Mouse (Mus musculus): Measurements from ENCODE around the gene Stat4. TPM values are rescaled to one million over a fixed set of nuclear protein-coding genes. Genes with fewer than 3 reads are reported as not detected.

Stat4 gene
- total RNA-seq, 2 experiments from 2014 or later: not detected

DNA sequence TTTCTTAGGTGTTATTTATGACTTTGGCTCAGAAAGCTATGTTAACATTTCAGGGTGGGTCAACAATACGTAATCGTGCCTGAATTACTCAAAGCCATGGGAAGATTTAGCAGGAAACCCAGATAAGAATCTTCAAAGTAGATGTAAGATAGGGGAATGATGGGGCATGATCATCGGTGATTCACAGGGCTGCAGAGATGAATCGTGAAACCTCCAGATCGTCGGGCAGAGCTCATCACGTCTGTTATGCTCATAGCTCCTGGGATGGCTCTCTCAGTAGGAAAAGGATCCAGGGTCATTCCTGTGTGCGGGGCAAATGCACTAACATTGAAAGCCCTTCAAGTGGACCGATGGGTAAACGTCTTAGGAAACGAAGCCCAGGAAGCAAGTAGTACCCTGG is 120.3 kb downstream of the Stat4 start:
- DNase-seq: no peak

DNA sequence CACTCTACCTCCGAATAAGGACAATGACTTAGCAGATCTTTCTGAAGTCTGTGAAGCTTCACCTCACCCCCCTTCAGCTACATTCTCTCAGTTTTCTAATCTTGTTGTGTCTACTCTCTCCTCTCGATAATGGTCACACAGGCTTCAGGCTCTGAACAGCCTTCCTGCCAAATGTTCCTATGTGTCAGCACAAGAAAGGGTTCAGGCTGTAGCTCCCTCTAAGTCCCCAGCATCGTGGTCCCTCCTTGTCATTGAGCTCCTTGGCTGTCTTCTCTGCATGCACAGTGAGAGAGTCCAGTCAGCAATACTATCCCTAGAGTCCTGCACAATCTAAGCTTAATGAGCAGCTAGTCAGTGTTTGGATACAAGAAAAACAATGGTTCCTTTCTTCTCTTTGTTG is 124.3 kb downstream of the Stat4 start:
- DNase-seq: no peak

DNA sequence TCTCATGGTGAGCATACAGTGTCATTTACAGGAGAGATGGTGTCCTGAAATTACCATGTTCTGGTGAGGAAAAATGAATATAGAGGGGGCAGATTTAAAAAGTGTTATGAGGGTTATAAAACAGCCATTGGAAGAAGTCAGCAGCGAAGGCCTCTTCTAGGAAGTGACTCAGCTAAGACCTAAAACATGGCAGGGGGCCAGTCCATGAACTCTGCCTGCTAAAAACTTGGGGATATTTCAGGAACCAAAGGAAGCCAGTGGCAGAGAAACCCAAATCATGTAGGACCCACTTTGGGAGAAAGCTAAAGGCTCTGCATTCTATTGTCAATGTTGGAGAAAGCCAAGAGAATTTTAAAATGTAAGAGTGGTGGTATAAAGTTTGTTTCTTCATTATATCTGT is 125.4 kb downstream of the Stat4 start:
- no peak for DNase-seq

DNA sequence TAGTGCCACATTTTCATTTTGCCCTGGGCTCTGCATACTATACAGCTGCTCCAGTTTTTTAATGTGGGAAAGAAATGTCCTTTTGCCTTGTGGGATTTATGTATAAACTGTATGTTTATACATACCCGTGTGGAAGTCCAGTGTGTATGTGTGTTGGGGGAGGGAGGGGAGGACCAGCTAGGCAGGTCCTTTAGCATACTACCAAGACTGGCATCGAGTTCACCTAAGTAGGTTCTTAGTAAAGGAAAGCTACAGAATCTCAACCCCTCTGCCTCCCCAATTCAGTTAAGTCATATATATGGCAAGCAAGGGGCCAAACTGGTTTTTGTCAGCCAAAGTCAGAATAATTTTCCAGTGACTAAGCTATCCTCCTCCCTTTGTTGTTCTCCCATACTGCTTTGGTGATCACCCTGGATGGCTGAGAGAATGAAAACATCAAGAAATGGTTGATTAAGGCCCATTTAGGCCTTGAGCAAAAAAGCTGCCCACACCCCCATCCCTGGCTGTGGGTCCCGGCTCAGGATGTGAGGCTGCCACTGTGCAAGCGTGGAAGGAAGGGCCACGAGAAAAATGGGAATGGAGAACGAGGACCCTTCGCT is 126.2 kb downstream of the Stat4 start:
- no peak for DNase-seq

DNA sequence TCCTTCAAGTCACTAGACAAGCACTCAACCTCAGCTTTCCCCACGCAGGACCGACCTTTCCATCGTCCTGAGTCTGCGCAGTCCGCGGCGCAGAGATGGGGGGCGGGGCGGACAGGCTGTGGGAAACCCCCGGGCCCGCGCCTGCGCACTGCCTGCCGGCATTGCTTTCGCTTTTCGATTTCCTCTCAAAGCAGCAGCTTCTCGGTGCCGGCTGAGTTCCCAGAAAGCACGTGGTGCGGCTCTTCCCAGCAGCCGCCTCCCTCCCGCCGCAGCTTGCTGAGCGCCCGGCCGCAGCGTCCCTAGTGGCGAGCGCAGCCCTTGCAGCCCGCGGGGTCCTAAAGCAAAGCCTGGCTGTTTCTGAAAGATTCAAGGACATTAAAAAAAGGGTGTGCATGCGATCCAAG is 126.7 kb downstream of the Stat4 start:
- peak; percentile 98 for DNase-seq

DNA sequence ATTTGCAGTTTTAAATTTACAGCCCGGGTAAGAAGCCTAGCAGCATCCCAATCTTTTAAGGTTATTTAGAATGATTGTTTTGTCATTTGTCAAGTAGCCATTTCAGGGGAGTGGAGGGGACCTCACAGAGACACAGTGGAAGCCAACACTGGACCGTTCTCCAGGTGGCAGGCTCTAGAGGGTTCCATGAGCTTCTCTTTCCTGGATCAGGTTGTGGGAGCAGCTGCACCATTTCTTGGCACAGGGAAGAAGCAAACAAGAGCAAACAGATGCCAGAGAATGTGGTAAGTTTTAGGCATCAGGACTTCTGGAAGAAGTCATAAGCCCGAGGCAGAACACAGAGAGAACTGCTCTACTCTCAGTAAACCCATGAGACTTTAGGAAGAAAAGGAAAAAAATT is 129.5 kb downstream of the Stat4 start:
- no peak for DNase-seq

DNA sequence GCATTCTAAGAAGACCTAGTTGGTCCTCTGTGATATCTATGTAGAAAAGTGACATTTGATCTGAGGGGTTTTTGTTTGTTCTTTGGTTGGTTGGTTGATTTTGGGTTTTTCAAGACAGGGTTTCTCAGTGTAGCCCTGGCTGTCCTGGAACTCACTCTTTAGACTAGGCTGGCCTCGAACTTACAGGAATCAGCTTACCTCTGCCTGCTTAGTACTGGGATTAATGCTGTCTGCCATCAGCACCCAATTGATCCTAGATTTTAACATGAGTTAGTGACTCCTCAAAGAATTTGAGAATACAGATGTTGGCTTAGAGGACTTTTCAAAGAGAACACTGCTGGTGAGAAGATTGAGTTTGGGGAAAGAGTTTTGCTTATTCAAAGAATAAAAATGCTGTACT is 130.8 kb downstream of the Stat4 start:
- no peak for DNase-seq

DNA sequence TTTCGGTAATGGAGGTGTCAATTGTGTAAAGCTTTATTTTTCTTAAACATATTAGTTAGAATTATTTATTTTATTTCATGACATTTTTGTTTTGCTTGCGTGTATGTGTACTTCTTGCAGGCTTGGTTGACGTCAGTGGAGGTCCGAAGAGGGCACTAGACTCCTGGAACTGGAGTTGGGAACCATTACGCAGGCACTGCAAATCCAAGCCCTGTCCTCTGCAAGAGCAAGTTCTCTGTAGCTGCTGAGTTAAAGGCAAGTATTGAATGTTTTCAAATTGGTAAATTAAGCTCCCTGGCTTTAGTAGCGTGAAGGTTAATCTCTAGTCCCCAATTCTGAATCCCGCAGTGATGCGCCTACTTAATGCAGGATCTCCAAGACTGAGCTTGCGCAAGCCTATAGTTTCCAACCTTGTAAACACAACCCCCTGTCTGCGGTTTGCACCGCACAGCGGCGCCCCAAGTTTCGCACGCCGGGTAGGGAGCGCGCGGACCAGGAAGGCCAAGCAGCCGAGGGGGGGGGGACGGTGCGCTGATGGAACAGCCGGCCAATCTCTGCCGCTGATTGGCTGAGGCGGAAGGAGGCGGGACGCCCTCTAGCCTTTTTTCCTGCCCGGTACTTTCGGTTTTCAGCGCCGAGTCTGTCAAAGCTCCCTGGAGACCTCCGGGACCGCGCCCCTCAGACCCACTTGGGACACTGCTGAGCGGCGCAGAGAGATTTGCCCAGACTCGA is 132.1 kb downstream of the Stat4 start, which contains the start of gene Stat1:
Stat1 (plus strand) TSS at position 581 of the 732 bp plus-strand sequence.
- peak; percentile 88 for DNase-seq

DNA sequence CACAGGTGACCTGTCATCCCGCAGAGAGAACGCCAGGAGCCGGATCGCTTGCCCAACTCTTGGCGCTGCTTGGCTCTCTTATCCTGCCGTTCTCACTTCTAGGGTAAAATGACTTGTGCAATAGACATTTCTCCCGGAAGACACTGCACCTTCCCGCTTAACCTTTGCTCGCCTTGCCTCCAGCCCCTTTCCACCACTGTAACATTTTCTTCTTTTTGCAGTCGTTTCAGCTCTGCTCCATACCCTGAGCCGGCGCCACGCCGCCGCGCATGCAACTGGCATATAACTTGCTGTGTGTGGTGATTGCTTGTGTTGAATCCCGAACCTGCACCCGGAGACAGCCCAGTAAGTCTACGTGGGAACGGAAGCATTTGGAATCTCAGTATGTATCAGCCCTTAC is 132.7 kb downstream of the Stat4 start:
- DNase-seq: no peak

DNA sequence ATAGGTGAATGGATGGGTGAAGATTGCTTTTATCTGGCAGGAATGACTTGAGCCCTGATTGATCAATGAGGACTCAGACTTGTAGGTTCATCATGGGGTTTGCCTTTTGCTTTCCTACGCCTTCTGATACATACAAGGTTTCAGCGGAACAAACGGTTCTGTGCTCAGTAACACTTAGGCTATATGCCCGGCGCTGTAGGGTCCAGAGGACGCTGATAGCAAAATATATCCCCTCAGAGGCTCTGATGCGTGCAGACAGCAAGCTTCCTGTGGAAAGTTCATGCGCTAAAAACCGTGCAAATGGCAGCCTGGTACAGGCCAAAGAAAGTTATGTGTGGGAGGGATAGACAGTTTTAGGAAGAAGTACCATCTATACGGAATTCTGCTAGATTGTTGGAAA is 133.2 kb downstream of the Stat4 start:
- DNase-seq: no peak

DNA sequence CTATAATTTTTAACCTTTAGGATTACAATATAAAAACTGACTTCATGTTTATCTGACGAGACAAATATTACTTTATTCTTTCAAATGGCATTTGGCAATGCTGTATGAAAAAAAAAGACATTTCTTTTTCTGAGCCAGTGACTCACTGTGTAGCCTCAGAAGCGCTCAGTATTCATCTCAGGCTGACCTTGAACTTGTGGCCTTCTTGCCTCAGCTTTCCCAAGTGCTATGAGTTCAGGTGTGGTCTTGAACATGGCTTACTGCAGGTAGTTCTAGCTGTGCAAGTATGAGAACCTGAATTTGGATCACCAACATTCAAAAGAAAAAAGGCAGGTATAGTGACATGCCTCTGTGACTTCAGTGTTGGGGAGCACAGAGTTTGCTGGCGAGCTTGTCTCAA is 134.1 kb downstream of the Stat4 start:
- DNase-seq: no peak

DNA sequence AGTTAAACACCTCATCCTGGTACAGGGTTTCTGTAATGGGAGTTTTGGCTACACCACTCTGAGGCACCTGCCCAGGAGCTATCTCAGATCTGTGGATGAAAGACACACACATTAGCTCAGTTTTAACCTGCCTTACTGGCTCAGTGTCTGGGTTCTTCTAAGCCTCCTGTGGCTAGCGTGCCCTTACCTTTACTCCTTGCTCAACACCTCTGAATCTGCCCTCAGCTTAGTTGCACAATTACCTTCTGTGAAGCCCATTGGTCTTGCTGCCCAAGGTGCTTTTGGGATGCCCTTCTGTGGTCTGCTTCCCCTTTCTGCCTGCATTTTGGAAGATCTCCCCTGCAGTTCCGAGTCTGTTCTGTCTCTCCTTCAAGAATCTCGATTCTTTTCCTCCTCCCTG is 137.9 kb downstream of the Stat4 start:
- no peak for DNase-seq

DNA sequence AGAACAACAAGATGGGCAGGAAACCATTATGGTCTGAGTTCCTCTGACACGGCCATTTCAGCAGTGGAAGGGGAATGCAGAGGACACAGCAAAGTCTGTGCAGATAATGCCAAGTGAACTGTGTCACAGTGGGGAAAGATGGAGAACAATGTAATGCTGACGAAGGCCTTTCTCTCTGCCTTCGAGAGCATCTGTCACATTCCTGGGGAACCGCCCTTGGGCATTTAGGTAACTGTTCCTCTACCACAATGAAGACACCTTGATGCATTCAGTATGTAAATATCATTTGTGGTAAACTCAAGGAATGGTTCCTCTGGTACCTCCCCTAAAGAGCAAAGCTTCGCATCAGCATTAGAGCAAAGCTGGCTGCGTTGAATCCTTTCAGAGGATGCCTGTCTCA is 140.4 kb downstream of the Stat4 start:
- DNase-seq: no peak

DNA sequence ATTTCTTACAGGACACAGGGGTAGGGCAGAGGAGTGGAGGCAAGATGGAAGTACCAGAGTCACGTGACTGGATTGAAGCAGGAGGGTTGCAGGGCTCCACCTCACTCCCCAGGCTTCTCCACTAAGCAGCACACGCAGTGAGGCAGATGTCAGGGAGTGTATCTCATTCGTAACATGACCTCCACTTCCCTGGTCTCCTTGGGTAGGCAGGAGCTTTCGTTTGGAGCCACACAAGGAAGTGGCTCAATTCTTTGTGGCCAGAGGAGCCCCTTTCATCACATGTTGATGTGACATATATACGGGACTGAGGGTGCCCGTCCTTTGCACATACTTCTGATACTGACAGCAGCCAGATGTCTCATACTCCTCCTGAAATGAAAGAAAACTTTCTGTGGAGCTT is 142.8 kb downstream of the Stat4 start:
- no peak for DNase-seq

DNA sequence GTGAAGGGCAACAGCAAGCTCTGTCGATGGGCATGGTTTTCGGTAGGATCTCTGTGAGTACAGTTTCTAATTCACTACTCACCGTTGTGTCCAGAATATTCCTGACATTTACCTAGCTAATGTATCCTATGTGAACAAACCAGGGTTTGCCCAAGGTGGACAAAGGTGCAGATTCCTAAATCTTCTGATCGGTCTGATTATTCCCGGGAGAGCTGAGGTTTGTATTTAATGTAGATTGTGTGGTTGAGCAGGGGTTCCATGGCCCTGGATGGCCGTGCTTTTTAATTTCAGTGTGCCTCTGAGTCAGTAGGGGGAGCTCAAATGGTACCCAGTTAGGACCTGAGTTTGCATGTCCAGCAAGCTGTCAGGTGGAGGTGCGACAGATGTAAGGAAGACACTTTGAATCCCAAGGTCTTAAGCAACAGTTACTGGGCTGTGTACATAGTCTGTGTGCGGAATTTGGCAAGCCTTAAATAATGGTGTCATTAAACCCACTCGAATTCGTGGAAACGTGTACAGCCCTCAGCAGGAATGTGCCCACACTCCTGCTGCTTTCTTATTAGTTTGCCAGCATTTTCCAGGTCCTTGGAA is 144.9 kb downstream of the Stat4 start:
- DNase-seq: no peak

DNA sequence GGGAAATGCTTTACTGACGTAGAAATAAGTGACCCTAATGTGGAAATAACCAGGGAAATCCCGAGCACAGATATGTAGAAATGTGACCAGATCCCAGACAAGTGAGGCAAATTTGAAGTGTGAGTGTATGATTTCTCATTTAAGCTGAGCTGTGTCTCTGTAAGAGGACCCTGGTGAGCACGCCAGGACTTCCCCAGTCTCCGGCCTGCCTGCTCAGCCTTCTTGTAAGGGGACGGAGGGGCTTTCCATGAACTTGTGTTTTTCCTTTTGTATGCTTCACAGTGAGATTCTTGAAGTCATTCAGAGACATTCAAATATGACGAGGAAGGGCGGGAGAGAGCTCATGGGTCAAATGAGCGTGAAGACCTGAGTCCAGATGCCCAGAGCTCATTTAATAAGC is 146.3 kb downstream of the Stat4 start:
- no peak for DNase-seq

DNA sequence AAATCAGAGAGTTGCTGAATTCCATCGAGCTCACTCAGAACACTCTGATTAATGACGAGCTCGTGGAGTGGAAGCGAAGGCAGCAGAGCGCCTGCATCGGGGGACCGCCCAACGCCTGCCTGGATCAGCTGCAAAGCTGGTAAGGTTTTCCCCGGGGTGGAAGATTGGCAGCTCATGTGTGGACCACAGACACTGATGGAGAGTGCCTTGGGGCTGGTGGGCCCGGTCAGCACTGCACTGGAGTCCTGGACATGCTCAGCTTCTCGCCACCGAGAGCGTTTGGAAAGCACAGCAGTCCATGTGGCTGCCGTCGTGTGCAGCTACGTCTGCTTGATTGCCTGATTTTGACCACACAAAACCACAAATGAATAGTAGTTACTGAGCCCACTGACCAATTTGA is 150.3 kb downstream of the Stat4 start:
- no peak for DNase-seq

DNA sequence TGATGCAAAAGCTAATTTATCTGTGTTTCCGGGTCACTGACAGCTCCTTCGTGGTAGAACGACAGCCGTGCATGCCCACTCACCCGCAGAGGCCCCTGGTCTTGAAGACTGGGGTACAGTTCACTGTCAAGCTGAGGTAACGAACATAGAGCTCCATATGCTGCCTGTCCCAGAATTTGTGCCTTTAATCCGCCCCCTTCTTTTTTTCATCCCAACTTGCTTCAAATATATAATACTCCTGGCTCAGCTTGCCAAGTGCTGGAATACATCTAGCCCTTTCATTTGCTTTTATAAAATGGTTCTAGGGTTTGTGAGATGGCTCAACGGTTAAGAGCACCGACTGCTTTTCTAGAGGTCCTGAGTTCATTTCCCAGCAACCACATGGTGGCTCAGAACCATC is 153.6 kb downstream of the Stat4 start:
- DNase-seq: no peak

DNA sequence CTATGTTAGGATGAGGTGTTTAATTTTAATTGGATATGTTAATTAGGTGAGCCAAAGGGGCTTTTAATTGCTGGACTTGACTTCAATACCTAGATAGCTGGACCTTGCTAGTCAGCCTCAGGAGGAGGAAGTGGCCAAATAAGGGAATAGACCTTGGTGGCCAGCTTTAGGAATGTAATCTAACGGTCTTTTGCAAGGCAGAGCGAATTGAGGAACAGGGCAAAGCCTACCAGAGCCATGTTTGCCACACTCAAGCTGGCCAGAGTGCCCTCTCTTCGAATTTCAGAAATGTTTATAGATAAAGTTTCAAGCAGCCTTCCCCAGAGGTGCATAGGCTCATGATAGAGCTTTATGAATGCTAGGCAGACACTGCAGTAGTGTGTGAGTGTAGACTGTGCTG is 154.5 kb downstream of the Stat4 start:
- no peak for DNase-seq

DNA sequence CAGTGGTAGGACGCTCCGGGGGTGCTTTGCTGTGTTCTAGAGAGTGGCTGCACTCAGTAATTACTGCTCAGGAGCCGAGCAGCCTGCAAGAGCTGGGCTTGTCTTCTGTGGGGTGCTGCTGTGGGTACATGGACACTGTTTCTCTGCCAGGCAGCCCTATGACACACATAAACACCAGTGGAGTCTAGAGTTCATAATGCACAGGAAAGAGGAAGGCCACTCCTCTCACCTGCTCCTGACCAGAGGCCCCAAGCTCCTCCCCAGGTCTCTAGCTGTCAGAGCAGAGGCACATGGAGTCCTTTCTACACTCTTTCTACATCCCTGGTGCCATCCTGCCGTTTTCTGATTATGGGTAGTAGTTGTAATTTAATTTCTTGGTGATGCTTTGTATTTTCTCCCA is 155.2 kb downstream of the Stat4 start:
- DNase-seq: no peak

DNA sequence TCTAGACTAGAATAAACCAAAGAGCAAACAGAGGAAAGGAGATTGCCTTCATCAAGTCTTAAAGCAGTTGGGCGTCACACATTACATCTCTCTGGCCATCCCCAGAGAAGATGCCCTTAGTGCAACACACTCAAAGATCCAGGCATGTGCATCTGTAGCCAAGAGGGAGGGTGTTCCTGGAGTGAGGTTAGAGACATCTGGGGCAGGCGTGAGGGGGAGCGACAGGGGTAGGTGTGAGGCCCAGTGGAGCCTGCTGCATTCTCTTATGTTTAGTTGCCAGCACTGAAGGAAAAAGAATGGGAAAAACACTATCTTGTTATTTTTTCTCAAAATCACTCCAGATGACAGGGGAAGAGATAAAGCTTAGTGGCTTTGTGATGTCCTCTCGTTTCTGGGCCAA is 156.2 kb downstream of the Stat4 start:
- no peak for DNase-seq

DNA sequence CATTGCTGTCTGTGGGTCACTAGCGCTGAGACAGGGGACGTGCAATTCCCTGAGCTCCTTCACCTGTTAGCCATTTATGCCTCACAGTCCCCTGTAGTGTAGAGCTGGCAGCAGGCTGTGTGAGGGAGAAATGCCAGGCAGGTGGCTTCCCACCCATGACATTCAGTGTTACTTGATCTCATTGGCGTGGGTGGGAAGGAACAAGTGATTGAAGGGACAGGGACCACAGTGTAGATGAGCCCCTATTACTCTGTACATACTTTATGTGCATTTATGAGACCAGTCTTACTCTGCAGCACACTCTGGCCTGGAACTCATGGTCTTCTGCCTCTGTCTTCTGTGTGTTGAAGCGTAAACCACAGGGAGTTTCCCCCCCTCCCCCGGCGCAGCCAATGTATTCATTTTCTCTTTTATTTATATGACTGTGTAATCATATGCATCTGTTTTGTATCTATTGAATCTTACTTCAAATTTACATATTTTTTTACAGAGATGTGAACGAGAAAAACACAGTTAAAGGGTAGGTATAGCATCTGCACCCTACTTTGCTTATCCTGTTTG is 156.7 kb downstream of the Stat4 start:
- DNase-seq: no peak

DNA sequence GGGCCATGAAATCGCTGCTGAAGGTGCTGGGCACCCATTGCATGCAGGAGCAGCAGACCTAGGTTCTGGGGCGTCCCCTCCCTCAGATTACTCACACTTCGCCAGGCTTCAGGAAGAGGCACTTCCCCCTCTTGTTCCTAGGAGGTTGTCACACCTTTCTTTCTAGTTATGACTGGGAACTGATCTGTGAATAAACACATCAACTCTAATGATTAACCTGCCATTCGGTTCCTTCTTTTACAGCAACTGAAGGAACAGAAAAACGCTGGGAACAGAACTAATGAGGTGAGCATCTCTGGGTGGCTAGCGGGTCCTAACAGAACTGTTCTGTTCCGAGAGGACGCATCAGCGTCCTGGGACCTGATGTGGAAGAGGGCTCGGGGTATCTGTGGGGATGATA is 158.0 kb downstream of the Stat4 start:
- DNase-seq: no peak

All from gastrocnemius, postnatal 25 days (tissue).